Mouse (Mus musculus): ENCODE data around the gene Mkln1. TPM values are rescaled to one million over a fixed set of nuclear protein-coding genes. Genes with fewer than 3 reads are reported as not detected.

Gene Mkln1
- total RNA-seq (2017): 133 and 164 TPM in 2 replicates

DNA sequence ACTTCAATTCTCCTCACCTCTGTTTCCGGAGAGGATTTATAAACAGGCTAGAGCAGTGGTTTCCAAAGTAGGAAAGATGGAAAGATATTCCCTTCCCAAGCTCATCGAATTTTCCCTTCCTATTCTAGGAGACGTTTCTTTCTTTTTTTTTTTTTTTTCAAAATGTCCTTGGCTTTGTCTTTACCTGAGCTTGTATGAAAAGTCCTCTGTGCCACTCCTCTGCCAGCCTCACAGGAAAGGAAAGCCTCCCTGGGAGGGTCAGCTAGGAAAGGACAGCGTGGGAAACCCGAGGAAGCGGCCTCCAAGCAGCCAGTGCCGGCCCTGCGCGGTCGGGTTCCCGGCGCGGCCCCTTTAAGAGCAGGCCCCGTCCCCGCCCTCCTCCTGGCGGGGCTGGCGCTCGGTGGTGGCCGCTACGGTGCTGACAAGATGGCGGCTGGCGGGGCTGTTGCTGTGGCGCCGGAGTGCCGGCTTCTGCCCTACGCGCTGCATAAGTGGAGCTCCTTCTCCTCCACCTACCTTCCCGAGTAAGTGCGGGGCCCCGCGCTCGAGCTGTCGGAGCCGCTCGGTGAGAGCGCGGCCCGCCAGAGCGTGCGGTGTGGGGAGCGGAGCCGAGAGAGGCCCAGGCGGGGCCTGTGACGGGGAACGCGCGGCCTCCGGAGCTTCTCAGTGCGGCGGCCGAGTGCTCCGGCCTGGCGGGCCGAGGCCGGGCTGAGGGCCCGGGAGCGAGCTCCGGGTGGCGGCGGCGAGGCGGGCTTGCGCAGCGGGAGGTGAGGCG lies at the start of gene Mkln1:
Gene Mkln1 (plus strand): TSS at position 305 of the 775 bp plus-strand sequence.
- ATAC-seq (ENCODE audit: extremely low read depth, insufficient number of reproducible peaks, low FRiP score, poor library complexity, severe bottlenecking): peak; percentile 92

- ATAC-seq (ENCODE audit: extremely low read depth, insufficient number of reproducible peaks, low FRiP score, poor library complexity, severe bottlenecking): no peak
These were observed 41.9 kb upstream of the Mkln1 start for GRCm38 (mm10) chr6:31356444-31357191.

- no peak for ATAC-seq (ENCODE audit: extremely low read depth, insufficient number of reproducible peaks, low FRiP score, poor library complexity, severe bottlenecking)
These were observed 41.2 kb upstream of the Mkln1 start for GRCm38 (mm10) chr6:31357286-31357685.

DNA sequence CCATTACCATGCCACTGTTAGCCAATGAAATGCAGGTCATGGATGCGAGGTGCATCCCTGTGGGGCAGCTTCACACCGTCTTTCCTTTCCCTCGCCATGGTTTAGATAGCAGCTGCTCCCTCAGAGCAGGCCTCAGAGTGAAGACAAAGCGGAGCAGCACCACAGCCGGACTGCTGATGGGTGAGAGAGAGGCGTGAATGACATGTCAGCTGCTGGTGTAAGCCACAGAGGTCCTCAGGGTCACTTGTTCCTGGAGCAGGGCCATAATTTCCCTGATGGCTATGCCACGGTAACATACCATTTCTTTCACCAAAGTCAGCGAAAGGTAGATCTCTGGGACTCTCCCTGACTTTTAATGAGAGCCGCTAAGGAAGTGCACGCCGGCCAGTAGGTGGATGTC lies 35.9 kb upstream of the Mkln1 start:
- ATAC-seq (ENCODE audit: extremely low read depth, insufficient number of reproducible peaks, low FRiP score, poor library complexity, severe bottlenecking): no peak

GRCm38 (mm10) chr6:31364399-31364798 lies 34.1 kb upstream of the Mkln1 start:
- no peak for ATAC-seq (ENCODE audit: extremely low read depth, insufficient number of reproducible peaks, low FRiP score, poor library complexity, severe bottlenecking)

DNA sequence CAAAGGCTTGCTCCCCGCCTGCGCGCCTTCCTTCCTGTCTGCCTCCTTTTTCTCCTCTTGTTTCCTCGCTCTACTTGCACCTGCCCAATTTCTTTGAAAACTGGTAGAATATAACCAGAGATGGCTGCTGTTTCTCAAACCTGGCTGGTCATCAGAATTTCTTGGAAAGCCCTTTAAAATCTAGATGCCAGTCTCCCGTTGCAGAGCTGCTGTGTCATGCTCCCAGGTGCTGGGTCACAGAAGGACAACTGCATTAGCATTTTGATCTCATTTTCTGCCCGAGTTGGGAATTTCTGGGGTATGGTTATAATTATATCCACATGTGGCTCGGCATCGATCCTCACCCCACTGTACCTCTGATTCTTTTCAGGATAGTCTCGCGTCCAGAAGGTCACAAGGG lies 30.6 kb upstream of the Mkln1 start:
- no peak for ATAC-seq (ENCODE audit: extremely low read depth, insufficient number of reproducible peaks, low FRiP score, poor library complexity, severe bottlenecking)

GRCm38 (mm10) chr6:31368559-31368958 lies 30.0 kb upstream of the Mkln1 start:
- no peak for ATAC-seq (ENCODE audit: extremely low read depth, insufficient number of reproducible peaks, low FRiP score, poor library complexity, severe bottlenecking)

DNA sequence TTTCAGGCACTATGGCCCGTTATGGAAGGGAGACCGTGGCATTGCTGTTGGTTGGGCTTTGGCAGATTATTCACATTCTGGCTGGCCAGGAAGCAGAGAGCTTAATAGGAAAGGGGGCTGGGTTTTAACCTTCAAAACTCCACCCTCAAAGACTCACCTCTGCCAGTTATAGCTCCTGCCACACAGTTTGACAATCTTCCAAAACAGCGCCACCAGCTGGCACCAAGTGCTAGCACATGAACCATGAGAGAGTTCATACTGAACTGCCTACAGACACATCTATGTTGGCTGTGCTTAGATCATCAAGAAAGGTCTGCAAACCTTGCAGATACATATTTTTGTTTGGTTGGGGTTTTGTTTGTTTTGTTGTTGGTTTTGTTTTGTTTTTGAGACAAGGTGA lies 28.7 kb upstream of the Mkln1 start:
- no peak for ATAC-seq (ENCODE audit: extremely low read depth, insufficient number of reproducible peaks, low FRiP score, poor library complexity, severe bottlenecking)

DNA sequence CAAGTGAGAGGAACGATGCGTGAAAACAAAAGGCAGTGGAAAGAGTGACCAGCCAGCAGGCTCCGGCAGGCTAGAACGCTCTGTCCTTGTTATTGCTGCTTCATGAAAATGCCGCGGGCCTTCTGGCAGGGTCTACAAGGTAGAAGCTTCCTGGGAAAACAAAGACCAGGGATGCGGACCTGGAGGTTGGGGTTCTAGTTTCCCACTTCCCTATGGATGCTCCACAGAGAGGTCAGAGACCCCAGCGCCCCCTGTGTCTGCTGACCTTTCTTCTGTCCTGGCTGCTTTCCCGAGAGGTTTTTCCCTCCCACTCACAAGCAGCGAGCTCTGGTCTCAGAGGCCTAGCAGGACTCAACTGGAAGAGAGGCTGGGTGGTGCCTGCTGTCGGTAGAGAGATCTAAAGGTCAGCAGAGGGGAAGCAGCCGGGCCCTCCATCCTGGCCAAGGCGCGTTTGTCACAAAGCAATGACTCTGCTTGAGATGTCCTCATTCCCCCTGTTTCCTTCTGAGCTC lies 27.9 kb upstream of the Mkln1 start:
- ATAC-seq (ENCODE audit: extremely low read depth, insufficient number of reproducible peaks, low FRiP score, poor library complexity, severe bottlenecking): no peak

- ATAC-seq (ENCODE audit: extremely low read depth, insufficient number of reproducible peaks, low FRiP score, poor library complexity, severe bottlenecking): no peak
These were observed 27.4 kb upstream of the Mkln1 start for GRCm38 (mm10) chr6:31371140-31371539.

- no peak for ATAC-seq (ENCODE audit: extremely low read depth, insufficient number of reproducible peaks, low FRiP score, poor library complexity, severe bottlenecking)
These were observed 25.9 kb upstream of the Mkln1 start for GRCm38 (mm10) chr6:31372620-31373019.

GRCm38 (mm10) chr6:31373084-31373673 lies 25.4 kb upstream of the Mkln1 start:
- ATAC-seq (ENCODE audit: extremely low read depth, insufficient number of reproducible peaks, low FRiP score, poor library complexity, severe bottlenecking): no peak

- no peak for ATAC-seq (ENCODE audit: extremely low read depth, insufficient number of reproducible peaks, low FRiP score, poor library complexity, severe bottlenecking)
These were observed 15.5 kb upstream of the Mkln1 start for GRCm38 (mm10) chr6:31382989-31383388.

DNA sequence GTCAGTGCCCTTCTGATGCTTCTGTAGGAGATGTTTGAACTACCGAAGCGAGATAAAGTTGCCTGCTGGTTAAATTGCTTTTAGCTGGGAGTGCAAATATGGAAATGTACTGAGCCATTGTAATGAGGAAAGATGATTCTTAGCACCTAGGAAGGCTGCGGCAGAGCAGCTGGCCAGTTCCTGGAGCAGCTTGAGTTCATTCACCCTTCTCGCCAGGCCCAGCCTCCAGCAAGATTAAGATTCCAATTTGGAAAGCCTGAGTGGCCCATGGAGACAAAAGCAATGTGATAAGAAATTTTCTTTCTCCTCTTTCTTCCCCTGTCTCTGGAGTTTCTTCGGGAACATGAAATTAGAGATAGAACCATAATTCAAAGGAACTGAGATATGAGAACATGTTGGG lies 13.7 kb upstream of the Mkln1 start:
- no peak for ATAC-seq (ENCODE audit: extremely low read depth, insufficient number of reproducible peaks, low FRiP score, poor library complexity, severe bottlenecking)

DNA sequence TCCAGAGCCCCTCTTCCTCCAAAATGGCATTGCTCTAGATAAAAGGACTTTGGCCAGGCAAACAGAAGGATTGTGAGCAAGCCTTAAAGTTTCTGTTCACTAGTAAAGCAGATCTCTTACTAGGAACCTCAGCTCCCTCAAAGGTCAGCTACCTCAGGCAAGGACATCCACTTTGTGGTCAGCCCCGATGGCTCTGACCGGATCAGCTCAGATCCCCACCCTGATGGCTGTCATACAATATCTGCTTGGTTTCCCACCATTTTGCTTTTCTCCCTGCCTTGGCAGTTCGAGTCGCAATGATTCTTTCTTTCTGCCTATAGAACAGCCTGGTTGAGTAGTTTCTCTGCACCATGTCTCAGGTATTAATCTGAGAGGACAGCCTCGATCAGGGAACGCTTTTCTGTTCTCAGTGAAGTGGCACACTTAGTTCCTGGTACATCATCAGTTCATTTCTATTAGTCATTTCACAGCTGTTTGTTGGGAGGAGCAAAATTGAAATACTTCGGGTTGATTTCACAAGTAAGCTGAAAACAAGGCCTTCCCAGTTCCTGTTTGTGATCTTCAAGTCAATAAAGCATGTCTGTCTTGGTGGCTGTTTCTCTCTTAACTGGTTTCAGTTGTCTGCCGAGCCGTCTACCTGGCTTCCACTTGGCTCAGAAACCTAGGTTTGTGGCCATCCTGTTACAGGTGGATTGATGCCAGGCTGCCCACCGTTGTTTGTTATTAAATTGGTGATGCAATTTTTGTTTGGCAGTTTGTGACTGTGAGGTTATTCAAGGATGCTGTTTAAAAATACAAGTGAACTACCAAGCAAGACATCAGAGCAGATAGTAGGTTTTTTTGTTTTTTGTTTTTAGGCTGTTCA lies 13.0 kb upstream of the Mkln1 start:
- no peak for ATAC-seq (ENCODE audit: extremely low read depth, insufficient number of reproducible peaks, low FRiP score, poor library complexity, severe bottlenecking)

DNA sequence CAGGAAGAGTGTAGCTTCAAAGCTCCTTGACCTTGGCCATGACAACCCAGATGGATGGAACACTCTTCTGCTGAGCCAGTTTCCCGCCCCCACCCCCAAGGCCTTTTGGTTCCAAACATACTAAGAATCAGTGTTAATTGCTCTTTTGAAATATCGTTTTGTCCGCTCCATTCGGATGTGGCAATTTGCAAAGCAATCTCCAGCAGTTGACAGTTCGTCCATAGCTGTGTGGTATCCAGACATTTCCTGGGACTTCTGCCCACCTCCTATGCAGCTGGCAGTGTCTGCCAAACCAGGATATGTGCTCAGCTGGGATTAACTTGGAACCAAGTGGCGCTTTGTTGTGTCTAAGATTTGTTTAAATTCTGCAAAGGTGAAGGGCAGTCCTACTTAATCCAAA lies 8.8 kb upstream of the Mkln1 start:
- no peak for ATAC-seq (ENCODE audit: extremely low read depth, insufficient number of reproducible peaks, low FRiP score, poor library complexity, severe bottlenecking)

GRCm38 (mm10) chr6:31390243-31390981 lies 8.1 kb upstream of the Mkln1 start:
- ATAC-seq (ENCODE audit: extremely low read depth, insufficient number of reproducible peaks, low FRiP score, poor library complexity, severe bottlenecking): no peak

DNA sequence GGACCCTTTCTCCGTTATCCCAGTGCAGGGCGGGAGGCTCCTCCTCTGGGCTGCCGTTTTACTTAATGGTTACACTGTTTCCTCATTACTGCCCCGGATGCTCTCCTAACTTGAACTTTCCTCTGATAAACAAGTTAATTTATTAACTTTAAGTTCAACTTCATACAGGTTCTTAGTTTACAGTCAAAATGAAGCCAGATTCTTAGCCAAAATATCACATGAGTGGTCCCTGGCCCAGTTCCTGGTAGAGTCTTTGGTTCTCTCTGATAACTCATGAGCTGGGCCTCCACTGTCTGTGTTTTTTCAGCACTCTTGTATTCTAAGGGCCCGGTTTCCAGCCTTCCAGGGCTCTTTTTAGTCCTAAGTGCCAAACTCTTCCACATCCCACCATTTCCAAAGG lies 5.7 kb upstream of the Mkln1 start:
- ATAC-seq (ENCODE audit: extremely low read depth, insufficient number of reproducible peaks, low FRiP score, poor library complexity, severe bottlenecking): no peak
